Mouse (Mus musculus): ENCODE data around the gene Setd6. TPM values are rescaled to one million over a fixed set of nuclear protein-coding genes. Genes with fewer than 3 reads are reported as not detected.

The Setd6 gene
- polyA plus RNA-seq (2012; rRNA removed): 26.7 and 27.8 TPM in 2 replicates

DNA sequence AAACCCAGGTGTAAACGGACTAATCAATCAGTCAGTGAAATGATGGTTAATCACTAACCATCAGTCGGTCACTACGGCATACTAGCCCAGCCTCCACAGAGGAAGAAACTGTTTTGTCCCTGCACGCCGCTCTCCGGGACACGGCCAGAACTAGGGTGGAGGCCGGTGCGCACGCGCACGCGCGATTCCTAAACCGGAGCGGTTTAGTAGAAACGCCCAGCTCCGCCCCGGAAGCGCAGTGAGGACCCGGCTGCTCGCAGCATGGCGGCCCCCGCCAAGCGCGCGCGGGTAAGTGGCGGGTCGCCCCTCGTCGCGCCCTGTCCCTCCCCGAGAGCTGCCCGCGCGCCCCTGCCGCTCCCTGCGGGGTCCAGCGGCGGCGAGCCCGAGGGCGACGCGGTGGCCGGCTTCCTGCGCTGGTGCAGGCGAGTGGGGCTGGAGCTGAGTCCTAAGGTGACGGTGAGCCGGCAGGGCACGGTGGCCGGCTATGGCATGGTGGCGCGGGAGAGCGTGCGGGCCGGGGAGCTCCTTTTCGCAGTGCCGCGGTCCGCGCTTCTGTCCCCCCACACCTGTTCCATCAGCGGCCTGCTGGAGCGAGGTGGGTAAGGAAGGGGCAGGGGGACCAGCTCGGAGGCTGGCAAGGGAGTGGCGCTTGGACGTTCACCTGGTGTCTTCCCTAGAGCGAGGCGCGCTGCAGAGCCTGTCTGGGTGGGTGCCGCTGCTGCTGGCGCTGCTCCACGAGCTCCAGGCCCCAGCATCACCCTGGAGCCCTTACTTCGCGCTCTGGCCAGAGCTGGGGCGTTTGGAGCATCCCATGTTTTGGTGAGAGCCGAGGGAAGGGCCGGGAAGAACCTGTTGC lies at the start of gene Setd6:
Setd6 (plus strand) TSS at position 206 of the 856 bp plus-strand sequence.
- Histone ChIP-seq H3K4me3 (replicated peaks; ENCODE audit: insufficient read depth, low read depth, low read length) (peak within 1 kb of the TSS; percentile 53), H3K4me1 (ENCODE audit: control insufficient read depth, insufficient read depth, low read length) (no peaks in the 10 kb centered on the region), H3K27ac (ENCODE audit: insufficient read depth, low read length) (peak within 1 kb of the TSS; percentile 2; the same call in 1 of the 2 replicates), H3K27me3 (ENCODE audit: control insufficient read depth, insufficient read depth, low read length) (no peaks in the 10 kb centered on the region)
- under 1% methylated on average over 79 of the region's 79 CpGs for WGBS
- DNase-seq: peak; percentile 84 to 85
- TF ChIP-seq POLR2A (IDR thresholded peaks at IDR 0.05; ENCODE audit: borderline replicate concordance, insufficient read depth, low read length) (0 out of 2 replicates have a peak, but pooled peaks have one; percentile 32), CTCF (IDR thresholded peaks at IDR 0.05; ENCODE audit: borderline replicate concordance, insufficient read depth, low read depth, low read length) (no peak)

DNA sequence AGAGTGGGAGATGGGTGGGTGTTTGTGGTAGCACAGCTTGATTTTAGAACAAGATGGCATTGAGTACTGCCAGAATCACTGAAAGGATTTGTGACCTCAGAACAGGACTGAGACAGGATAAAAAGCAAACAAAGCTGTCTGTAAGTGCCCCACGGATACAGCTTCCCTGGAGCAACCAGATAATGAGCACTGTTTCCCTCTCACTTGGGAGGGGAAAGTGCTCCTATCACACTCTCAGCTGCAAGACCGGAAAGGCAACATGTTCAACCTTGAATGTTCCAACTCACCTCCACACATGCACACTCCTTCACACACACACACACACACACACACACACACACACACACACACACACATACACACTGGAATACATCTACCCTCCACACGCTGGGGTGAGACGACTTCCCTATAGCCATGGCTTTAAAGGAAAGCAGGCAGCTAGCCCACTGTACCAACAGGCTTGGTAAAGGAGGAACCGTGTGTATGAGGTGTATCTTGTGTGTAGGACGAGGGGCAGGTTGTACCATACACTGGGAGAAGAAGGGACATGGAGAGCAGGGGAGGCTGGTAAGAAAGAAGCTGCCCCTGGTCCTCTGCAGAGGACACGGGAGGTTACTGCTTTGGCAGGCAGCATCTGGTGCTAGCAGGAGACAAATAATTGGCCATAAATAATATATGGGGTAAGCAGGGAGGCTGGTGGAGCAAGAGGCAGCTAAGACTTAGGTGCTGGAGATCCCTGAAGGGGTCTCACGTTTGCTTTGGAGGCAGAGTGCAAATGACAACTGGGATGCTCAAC lies 47.3 kb upstream of the Setd6 start:
- Histone ChIP-seq H3K27me3 (ENCODE audit: control insufficient read depth, insufficient read depth, low read length) (no peaks in the 10 kb centered on the region), H3K27ac (ENCODE audit: insufficient read depth, low read length) (no peak overlapping the region), H3K4me3 (replicated peaks; ENCODE audit: insufficient read depth, low read depth, low read length) (no peak overlapping the region), H3K4me1 (ENCODE audit: control insufficient read depth, insufficient read depth, low read length) (no peaks in the 10 kb centered on the region)
- TF ChIP-seq POLR2A (IDR thresholded peaks at IDR 0.05; ENCODE audit: borderline replicate concordance, insufficient read depth, low read length) (no peak), CTCF (IDR thresholded peaks at IDR 0.05; ENCODE audit: borderline replicate concordance, insufficient read depth, low read depth, low read length) (no peak)
- 62% methylated on average over 8 of the region's 8 CpGs for WGBS
- no peak for DNase-seq

DNA sequence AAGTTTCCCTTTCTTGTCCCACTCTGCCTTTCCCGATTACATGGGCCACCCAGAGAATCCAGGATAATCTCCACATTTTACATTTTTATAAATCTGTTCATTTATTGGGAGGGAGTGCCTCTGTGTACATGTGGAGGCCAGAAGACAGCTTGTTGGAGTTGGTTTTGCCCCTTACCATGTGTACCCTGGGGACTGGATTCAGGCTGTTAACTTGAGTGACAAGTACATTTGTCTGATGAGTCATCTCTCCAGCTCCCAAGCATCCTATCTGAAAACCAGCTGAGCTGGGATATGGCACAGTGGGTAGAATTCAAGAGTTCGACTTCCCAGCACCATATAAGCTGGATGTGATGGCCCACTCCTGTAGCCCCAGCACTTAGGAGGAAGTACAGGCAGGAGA lies 45.7 kb upstream of the Setd6 start:
- 80% methylated on average over 2 of the region's 2 CpGs for WGBS
- Histone ChIP-seq H3K4me1 (ENCODE audit: control insufficient read depth, insufficient read depth, low read length) (no peaks in the 10 kb centered on the region), H3K4me3 (replicated peaks; ENCODE audit: insufficient read depth, low read depth, low read length) (no peak overlapping the region), H3K27ac (ENCODE audit: insufficient read depth, low read length) (no peak overlapping the region), H3K27me3 (ENCODE audit: control insufficient read depth, insufficient read depth, low read length) (no peaks in the 10 kb centered on the region)
- TF ChIP-seq CTCF (IDR thresholded peaks at IDR 0.05; ENCODE audit: borderline replicate concordance, insufficient read depth, low read depth, low read length): no peak
- TF ChIP-seq POLR2A (IDR thresholded peaks at IDR 0.05; ENCODE audit: borderline replicate concordance, insufficient read depth, low read length): no peak
- no peak for DNase-seq

DNA sequence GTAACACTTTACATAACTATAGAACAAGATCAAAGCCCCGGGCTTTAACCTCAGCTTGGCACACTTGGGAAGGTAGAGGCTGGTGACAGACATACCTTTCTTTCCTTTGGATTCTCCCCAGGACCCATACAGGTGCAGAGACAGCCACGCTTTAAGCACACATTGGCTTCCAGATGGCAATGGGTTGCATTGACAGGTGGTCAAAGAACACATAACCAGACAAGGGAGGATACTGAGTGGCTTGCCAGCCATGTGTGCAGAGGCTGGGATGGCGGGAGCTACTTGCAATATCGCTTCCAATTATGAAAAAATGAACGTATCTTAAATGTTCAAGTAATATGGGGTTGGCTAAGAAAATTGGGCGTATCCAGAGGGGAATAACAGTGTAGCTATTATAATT lies 43.8 kb upstream of the Setd6 start:
- Histone ChIP-seq H3K4me3 (replicated peaks; ENCODE audit: insufficient read depth, low read depth, low read length) (no peak overlapping the region), H3K27ac (ENCODE audit: insufficient read depth, low read length) (no peak overlapping the region), H3K27me3 (ENCODE audit: control insufficient read depth, insufficient read depth, low read length) (no peaks in the 10 kb centered on the region), H3K4me1 (ENCODE audit: control insufficient read depth, insufficient read depth, low read length) (no peaks in the 10 kb centered on the region)
- no peak for DNase-seq
- WGBS: 71% methylated on average over 6 of the region's 6 CpGs
- TF ChIP-seq POLR2A (IDR thresholded peaks at IDR 0.05; ENCODE audit: borderline replicate concordance, insufficient read depth, low read length) (no peak), CTCF (IDR thresholded peaks at IDR 0.05; ENCODE audit: borderline replicate concordance, insufficient read depth, low read depth, low read length) (no peak)

DNA sequence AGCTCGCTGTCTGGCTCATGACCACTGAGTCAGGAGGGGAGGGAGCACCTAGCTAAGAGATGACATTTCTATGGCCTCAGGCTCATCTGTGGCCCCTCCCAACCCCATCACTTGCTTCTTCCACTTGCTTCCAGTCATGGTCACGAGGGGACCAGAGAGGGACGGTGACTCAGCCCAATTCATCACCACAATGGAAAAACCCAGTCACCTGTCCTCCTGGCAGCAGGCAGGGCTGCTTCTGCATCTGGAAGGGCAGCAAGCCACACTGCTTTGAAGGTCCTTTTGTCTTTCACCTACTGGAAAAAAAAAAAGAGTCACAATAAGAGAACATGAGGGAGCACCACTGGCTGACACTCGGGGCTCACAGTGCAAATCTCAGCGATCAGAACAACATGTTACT lies 42.9 kb upstream of the Setd6 start:
- TF ChIP-seq CTCF (IDR thresholded peaks at IDR 0.05; ENCODE audit: borderline replicate concordance, insufficient read depth, low read depth, low read length) (no peak), POLR2A (IDR thresholded peaks at IDR 0.05; ENCODE audit: borderline replicate concordance, insufficient read depth, low read length) (no peak)
- no peak for DNase-seq
- Histone ChIP-seq H3K27me3 (ENCODE audit: control insufficient read depth, insufficient read depth, low read length) (no peaks in the 10 kb centered on the region), H3K4me3 (replicated peaks; ENCODE audit: insufficient read depth, low read depth, low read length) (no peak overlapping the region), H3K4me1 (ENCODE audit: control insufficient read depth, insufficient read depth, low read length) (no peaks in the 10 kb centered on the region), H3K27ac (ENCODE audit: insufficient read depth, low read length) (no peak overlapping the region)
- 80% methylated on average over 5 of the region's 5 CpGs for WGBS

DNA sequence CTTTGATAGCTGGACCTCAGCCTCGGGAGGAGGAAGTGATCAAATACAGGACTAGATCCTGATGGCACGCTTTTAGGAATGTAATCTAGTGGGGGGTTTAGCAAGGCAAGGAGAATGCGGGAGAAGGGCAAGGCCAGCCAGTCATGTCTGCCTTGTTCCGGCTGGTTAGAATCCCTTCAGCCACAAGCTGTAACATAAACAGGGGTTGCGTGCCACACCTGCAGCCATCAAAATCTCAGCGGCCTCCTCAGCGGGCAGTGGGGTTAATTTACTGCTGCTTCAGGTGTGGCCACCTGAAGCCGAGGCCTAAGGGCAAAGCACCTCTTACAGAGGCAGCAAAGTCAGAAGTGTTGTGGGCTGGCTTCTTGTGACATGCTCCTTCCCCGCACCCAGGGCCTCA lies 39.0 kb upstream of the Setd6 start, which contains the start of gene Ndrg4:
Ndrg4 (plus strand) TSS at position 350 of the 400 bp plus-strand sequence.
- no peak for DNase-seq
- peak within 1 kb of the TSS; percentile 34 for H3K4me3 ChIP-seq (replicated peaks; ENCODE audit: insufficient read depth, low read depth, low read length)
- TF ChIP-seq POLR2A (IDR thresholded peaks at IDR 0.05; ENCODE audit: borderline replicate concordance, insufficient read depth, low read length) (no peak), CTCF (IDR thresholded peaks at IDR 0.05; ENCODE audit: borderline replicate concordance, insufficient read depth, low read depth, low read length) (no peak)
- WGBS: 79% methylated on average over 9 of the region's 9 CpGs
- no peaks in the 10 kb centered on the region for H3K4me1 ChIP-seq (ENCODE audit: control insufficient read depth, insufficient read depth, low read length)
- 0 out of 2 replicates have a peak, but pooled peaks cover 1% of the 10 kb centered on the region for H3K27me3 ChIP-seq (ENCODE audit: control insufficient read depth, insufficient read depth, low read length)
- no peak within 1 kb of the TSS; the same call in 1 of the 2 replicates for H3K27ac ChIP-seq (ENCODE audit: insufficient read depth, low read length)

DNA sequence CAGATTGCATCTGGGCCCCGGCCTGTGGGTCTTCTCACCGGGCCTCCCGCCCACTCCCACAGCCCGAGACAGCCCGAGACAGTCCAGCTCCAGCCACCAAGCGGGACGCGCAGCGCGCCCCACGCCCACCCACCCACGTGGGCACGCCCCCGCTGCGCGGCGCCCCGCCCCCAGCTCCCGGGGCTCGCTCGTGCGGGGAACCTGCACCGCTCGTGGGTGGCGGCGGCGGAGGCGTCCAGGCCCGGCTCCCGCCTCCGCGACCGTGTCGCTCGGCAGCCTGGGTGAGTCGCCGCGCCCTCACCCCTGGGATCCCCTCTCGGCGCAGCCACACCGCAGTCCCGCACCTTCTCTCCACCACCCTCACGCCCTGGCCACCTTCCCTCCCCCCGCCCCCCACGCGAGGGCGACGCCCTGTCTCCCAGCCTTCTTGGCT lies 38.1 kb upstream of the Setd6 start:
- H3K4me3 ChIP-seq (replicated peaks; ENCODE audit: insufficient read depth, low read depth, low read length): peak overlapping the region; percentile 34
- no peaks in the 10 kb centered on the region for H3K4me1 ChIP-seq (ENCODE audit: control insufficient read depth, insufficient read depth, low read length)
- TF ChIP-seq POLR2A (IDR thresholded peaks at IDR 0.05; ENCODE audit: borderline replicate concordance, insufficient read depth, low read length) (no peak), CTCF (IDR thresholded peaks at IDR 0.05; ENCODE audit: borderline replicate concordance, insufficient read depth, low read depth, low read length) (no peak)
- WGBS: 2% methylated on average over 31 of the region's 48 CpGs
- H3K27me3 ChIP-seq (ENCODE audit: control insufficient read depth, insufficient read depth, low read length): 0 out of 2 replicates have a peak, but pooled peaks cover 1% of the 10 kb centered on the region
- peak; percentile 18 for DNase-seq
- H3K27ac ChIP-seq (ENCODE audit: insufficient read depth, low read length): no peak overlapping the region

Measured in cerebellum, adult 2 months (tissue).